ENCODE assay signal across 8 mouse cellular contexts in genomic region chr5:114129550-114130210, GRCm38 (mm10). TPM values are rescaled to one million over a fixed set of nuclear protein-coding genes. Genes with fewer than 3 reads are reported as not detected.
DNase-seq lines count a peak whose midpoint lies in the region; ATAC-seq lines count a peak whose summit lies in the region.

No protein-coding gene starts in this region.

- peak overlapping the region; percentile 89 for H3K4me3 ChIP-seq in kidney, embryonic 16.5 days (ENCODE audit: low read length)
- H3K4me3 ChIP-seq in embryonic facial prominence, embryonic 11.5 days (ENCODE audit: low read depth, low read length) = peak overlapping the region; percentile 69; the same call in 1 of the 2 replicates
- H3K4me3 ChIP-seq in intestine, embryonic 15.5 days (replicated peaks) = peak overlapping the region; percentile 74
- H3K4me3 ChIP-seq in neural tube, embryonic 12.5 days = peak overlapping the region; percentile 70; the same call in 1 of the 2 replicates

- WGBS in kidney, embryonic 16.5 days = 73% methylated on average over 15 of the region's 15 CpGs
- 80% methylated on average over 15 of the region's 15 CpGs for WGBS in embryonic facial prominence, embryonic 11.5 days
- WGBS in intestine, embryonic 15.5 days = 74% methylated on average over 15 of the region's 15 CpGs
- WGBS in neural tube, embryonic 12.5 days = 80% methylated on average over 15 of the region's 15 CpGs

- peaks cover 26% of the 10 kb centered on the region for H3K4me1 ChIP-seq in kidney, embryonic 16.5 days (ENCODE audit: insufficient read depth, low read length)
- H3K4me1 ChIP-seq in embryonic facial prominence, embryonic 11.5 days (ENCODE audit: control insufficient read depth, insufficient read depth, low read length) = no peaks in the 10 kb centered on the region
- peaks cover 37% of the 10 kb centered on the region for H3K4me1 ChIP-seq in intestine, embryonic 15.5 days (replicated peaks)
- H3K4me1 ChIP-seq in neural tube, embryonic 12.5 days = peaks cover 15% of the 10 kb centered on the region

- no peak overlapping the region; the same call in 1 of the 2 replicates for H3K27ac ChIP-seq in kidney, embryonic 16.5 days (ENCODE audit: low read length)
- no peak overlapping the region for H3K27ac ChIP-seq in embryonic facial prominence, embryonic 11.5 days (replicated peaks; ENCODE audit: low read depth, low read length)
- no peak overlapping the region for H3K27ac ChIP-seq in intestine, embryonic 15.5 days
- H3K27ac ChIP-seq in neural tube, embryonic 12.5 days = no peak overlapping the region

- peak overlapping the region; percentile 98 for H3K4me2 ChIP-seq in kidney, embryonic 16.5 days (replicated peaks; ENCODE audit: low read depth, low read length)
- peak overlapping the region; percentile 91; the same call in 1 of the 2 replicates for H3K4me2 ChIP-seq in embryonic facial prominence, embryonic 11.5 days (ENCODE audit: low read depth, low read length)
- H3K4me2 ChIP-seq in intestine, embryonic 15.5 days (replicated peaks) = peak overlapping the region; percentile 97
- peak overlapping the region; percentile 90 for H3K4me2 ChIP-seq in neural tube, embryonic 12.5 days (replicated peaks)

- H3K27me3 ChIP-seq in kidney, embryonic 16.5 days (ENCODE audit: insufficient read depth, low read length) = no peaks in the 10 kb centered on the region
- H3K27me3 ChIP-seq in embryonic facial prominence, embryonic 11.5 days (ENCODE audit: control insufficient read depth, insufficient read depth, low read length) = no peaks in the 10 kb centered on the region
- no peaks in the 10 kb centered on the region for H3K27me3 ChIP-seq in intestine, embryonic 15.5 days (replicated peaks)
- H3K27me3 ChIP-seq in neural tube, embryonic 12.5 days (replicated peaks) = no peaks in the 10 kb centered on the region

- no peak for DNase-seq in kidney, postnatal 10 days
- DNase-seq in embryonic facial prominence, embryonic 11.5 days (ENCODE audit: low spot score) = no peak
- DNase-seq in spleen, postnatal 4 days (ENCODE audit: low spot score in 2 of 2) = no peak
- DNase-seq in spleen, adult 18-20 months = no peak
- no peak for DNase-seq in embryo, embryonic 11 days

- no peaks in the 10 kb centered on the region for H3K9me3 ChIP-seq in kidney, embryonic 16.5 days (ENCODE audit: low read length)
- H3K9me3 ChIP-seq in embryonic facial prominence, embryonic 11.5 days (replicated peaks; ENCODE audit: control insufficient read depth, low read length) = no peaks in the 10 kb centered on the region
- no peaks in the 10 kb centered on the region for H3K9me3 ChIP-seq in intestine, embryonic 15.5 days
- no peaks in the 10 kb centered on the region for H3K9me3 ChIP-seq in neural tube, embryonic 12.5 days

- peak overlapping the region; percentile 73 for H3K9ac ChIP-seq in kidney, embryonic 16.5 days (replicated peaks; ENCODE audit: low read length)
- H3K9ac ChIP-seq in embryonic facial prominence, embryonic 11.5 days (replicated peaks; ENCODE audit: low read length) = no peak overlapping the region
- H3K9ac ChIP-seq in intestine, embryonic 15.5 days = peak overlapping the region; percentile 63; the same call in 1 of the 2 replicates
- no peak overlapping the region for H3K9ac ChIP-seq in neural tube, embryonic 12.5 days

- no peak for ATAC-seq in kidney, embryonic 16.5 days (ENCODE audit: low FRiP score, low TSS enrichment)
- no peak for ATAC-seq in embryonic facial prominence, embryonic 11.5 days (replicated peaks; ENCODE audit: insufficient number of reproducible peaks, low FRiP score, low TSS enrichment, low read depth)
- no peak for ATAC-seq in intestine, embryonic 15.5 days
- ATAC-seq in neural tube, embryonic 12.5 days (ENCODE audit: low FRiP score, low read depth) = no peak

- peaks cover 6% of the 10 kb centered on the region; the same call in 1 of the 2 replicates for H3K36me3 ChIP-seq in kidney, embryonic 16.5 days (ENCODE audit: insufficient read depth, low read length)
- no peaks in the 10 kb centered on the region for H3K36me3 ChIP-seq in embryonic facial prominence, embryonic 11.5 days (replicated peaks; ENCODE audit: control insufficient read depth, insufficient read depth, low read depth, low read length)
- H3K36me3 ChIP-seq in intestine, embryonic 15.5 days = no peaks in the 10 kb centered on the region
- peaks cover 7% of the 10 kb centered on the region; the same call in 1 of the 2 replicates for H3K36me3 ChIP-seq in neural tube, embryonic 12.5 days

RNA-seq across cellular contexts. Expression of gene Ung, which starts 0.5 kb away (rescaled TPM):
- 56.2 and 57.0 TPM in 2 replicates for polyA plus RNA-seq in kidney, embryonic 16.5 days (2015; fragmentation: Nextera tagmentation; extraction: Ambion mirVana)
- polyA plus RNA-seq in embryonic facial prominence, embryonic 11.5 days (2014; fragmentation: Nextera tagmentation; extraction: Ambion mirVana) = 37.6 and 37.9 TPM in 2 replicates
- polyA plus RNA-seq in intestine, embryonic 15.5 days (2015; fragmentation: Nextera tagmentation; extraction: Ambion mirVana) = 45.0 and 45.1 TPM in 2 replicates
- 25.2 and 25.8 TPM in 2 replicates for polyA plus RNA-seq in neural tube, embryonic 12.5 days (2016; fragmentation: Nextera tagmentation; extraction: Ambion mirVana)

RNA-seq across cellular contexts. Expression of gene Alkbh2, which starts 1.7 kb away (rescaled TPM):
- 8.7 and 9.1 TPM in 2 replicates for polyA plus RNA-seq in kidney, embryonic 16.5 days (2015; fragmentation: Nextera tagmentation; extraction: Ambion mirVana)
- polyA plus RNA-seq in embryonic facial prominence, embryonic 11.5 days (2014; fragmentation: Nextera tagmentation; extraction: Ambion mirVana) = 13.5 and 13.8 TPM in 2 replicates
- polyA plus RNA-seq in intestine, embryonic 15.5 days (2015; fragmentation: Nextera tagmentation; extraction: Ambion mirVana) = 11.6 and 12.0 TPM in 2 replicates
- 10.7 and 10.9 TPM in 2 replicates for polyA plus RNA-seq in neural tube, embryonic 12.5 days (2016; fragmentation: Nextera tagmentation; extraction: Ambion mirVana)

RNA-seq across cellular contexts. Expression of gene Acacb, which starts 16.7 kb away (rescaled TPM):
- 4.7 and 5.7 TPM in 2 replicates for polyA plus RNA-seq in kidney, embryonic 16.5 days (2015; fragmentation: Nextera tagmentation; extraction: Ambion mirVana)
- 2.9 and 3.6 TPM in 2 replicates for polyA plus RNA-seq in embryonic facial prominence, embryonic 11.5 days (2014; fragmentation: Nextera tagmentation; extraction: Ambion mirVana)
- 1.4 and 1.7 TPM in 2 replicates for polyA plus RNA-seq in intestine, embryonic 15.5 days (2015; fragmentation: Nextera tagmentation; extraction: Ambion mirVana)
- 0.80 and 1.8 TPM in 2 replicates for polyA plus RNA-seq in neural tube, embryonic 12.5 days (2016; fragmentation: Nextera tagmentation; extraction: Ambion mirVana)

RNA-seq across cellular contexts. Expression of gene Svop, which starts 38.3 kb away (rescaled TPM):
- 0.36 and 0.42 TPM in 2 replicates for polyA plus RNA-seq in kidney, embryonic 16.5 days (2015; fragmentation: Nextera tagmentation; extraction: Ambion mirVana)
- polyA plus RNA-seq in embryonic facial prominence, embryonic 11.5 days (2014; fragmentation: Nextera tagmentation; extraction: Ambion mirVana) = 3.3 and 4.1 TPM in 2 replicates
- 2.1 and 2.5 TPM in 2 replicates for polyA plus RNA-seq in intestine, embryonic 15.5 days (2015; fragmentation: Nextera tagmentation; extraction: Ambion mirVana)
- polyA plus RNA-seq in neural tube, embryonic 12.5 days (2016; fragmentation: Nextera tagmentation; extraction: Ambion mirVana) = 59.8 and 63.9 TPM in 2 replicates

Comparison
In these comparisons a context has a peak if more than half of its experiments do, and no peak if none do; other contexts are left out.
1. H3K9ac ChIP-seq: peak in kidney, embryonic 16.5 days (single experiment) and intestine, embryonic 15.5 days (single experiment); none in embryonic facial prominence, embryonic 11.5 days (single experiment) and neural tube, embryonic 12.5 days (single experiment).
2. Peak in every context shown above with its lines, with median percentiles within 50 percentile points of each other: H3K4me2 ChIP-seq and H3K4me3 ChIP-seq.